Mouse (Mus musculus): Measurements from ENCODE around the gene Rab3il1.

DNA sequence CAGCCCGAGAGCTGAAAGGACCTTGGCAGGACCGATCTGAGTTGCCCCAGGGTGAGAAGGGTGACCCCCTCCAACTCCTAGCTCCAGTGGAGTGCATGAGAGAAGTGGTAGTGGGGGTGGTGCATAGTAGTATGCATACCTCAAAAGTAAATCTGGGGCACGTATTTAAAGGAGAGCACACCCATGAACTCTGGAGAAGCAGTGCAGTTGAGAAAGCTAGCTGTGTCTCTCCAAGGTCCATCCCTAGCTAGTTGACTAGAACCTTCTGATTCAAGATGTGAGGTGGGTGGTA lies 17.0 kb downstream of the Rab3il1 start:
- no peak for TF ChIP-seq POLR2A (IDR thresholded peaks at IDR 0.05; ENCODE audit: insufficient read depth, low read length)
- no peak for TF ChIP-seq CTCF (IDR thresholded peaks at IDR 0.05; ENCODE audit: low read depth, low read length)
- TF ChIP-seq EP300 (IDR thresholded peaks at IDR 0.05; ENCODE audit: insufficient read depth, low read depth, low read length) = no peak

Data from ES-Bruce4 (cell line).